In the genomic region with DNA sequence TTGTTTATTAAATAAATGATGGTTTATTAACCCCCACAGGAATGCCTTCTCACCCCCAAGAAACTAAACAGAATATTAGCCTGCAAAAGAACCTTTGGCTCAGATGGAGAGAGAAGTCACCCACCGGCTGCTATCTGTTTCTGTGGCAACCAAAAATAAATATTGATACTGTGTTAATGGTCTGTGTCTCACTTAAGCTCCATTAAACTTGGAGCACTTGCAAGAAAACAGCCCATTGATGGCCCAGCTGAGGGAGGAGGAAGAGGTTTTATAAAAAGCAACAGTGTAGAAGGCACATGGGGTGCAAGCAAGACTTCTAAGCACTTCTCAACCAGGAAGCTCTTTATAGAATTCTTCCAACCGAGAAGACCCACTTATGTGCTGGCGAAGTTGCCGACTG, we compare ENCODE assay signal across 13 mouse cellular contexts.
"Had no signal": no experiment of that assay in that cellular context is flagged by ENCODE, and none has a peak within 500 bp of the region (broad histone marks: within the 10 kb centered on the region; RNA-seq: fewer than 3 reads in every experiment).

No protein-coding gene starts in this region.

- H3K27me3 ChIP-seq: limb, embryonic 15.5 days; liver, embryonic 12.5 days; midbrain, embryonic 15.5 days had no signal

- H3K9me3 ChIP-seq: limb, embryonic 15.5 days; liver, embryonic 12.5 days; midbrain, embryonic 15.5 days; neural tube, embryonic 13.5 days had no signal

- DNase-seq: kidney, adult 9 months; lung, embryonic 14.5 days; lung, postnatal 10 days; lung, postnatal 4 days; thymus, postnatal 4 days had no signal

- H3K9ac ChIP-seq: limb, embryonic 15.5 days; liver, embryonic 12.5 days; lung, embryonic 14.5 days; midbrain, embryonic 15.5 days; neural tube, embryonic 13.5 days had no signal

- H3K4me1 ChIP-seq: limb, embryonic 15.5 days; liver, embryonic 12.5 days; midbrain, embryonic 15.5 days had no signal

- ATAC-seq: inflammation-experienced regulatory T-cells, adult 6 months; liver, embryonic 12.5 days; midbrain, embryonic 15.5 days had no signal

- H3K4me3 ChIP-seq: left cerebral cortex, adult 2 months; limb, embryonic 15.5 days; liver, embryonic 12.5 days; midbrain, embryonic 15.5 days; neural tube, embryonic 13.5 days had no signal

- H3K27ac ChIP-seq: left cerebral cortex, adult 2 months; limb, embryonic 15.5 days; liver, embryonic 12.5 days; midbrain, embryonic 15.5 days; neural tube, embryonic 13.5 days; stomach, postnatal 0 days had no signal

- H3K36me3 ChIP-seq: limb, embryonic 15.5 days; liver, embryonic 12.5 days; midbrain, embryonic 15.5 days; neural tube, embryonic 13.5 days had no signal

- H3K4me2 ChIP-seq: limb, embryonic 15.5 days; liver, embryonic 12.5 days; lung, embryonic 14.5 days; midbrain, embryonic 11.5 days; midbrain, embryonic 15.5 days; neural tube, embryonic 13.5 days had no signal
